Mouse (Mus musculus): Measurements from ENCODE around the gene Fam214b.

DNA sequence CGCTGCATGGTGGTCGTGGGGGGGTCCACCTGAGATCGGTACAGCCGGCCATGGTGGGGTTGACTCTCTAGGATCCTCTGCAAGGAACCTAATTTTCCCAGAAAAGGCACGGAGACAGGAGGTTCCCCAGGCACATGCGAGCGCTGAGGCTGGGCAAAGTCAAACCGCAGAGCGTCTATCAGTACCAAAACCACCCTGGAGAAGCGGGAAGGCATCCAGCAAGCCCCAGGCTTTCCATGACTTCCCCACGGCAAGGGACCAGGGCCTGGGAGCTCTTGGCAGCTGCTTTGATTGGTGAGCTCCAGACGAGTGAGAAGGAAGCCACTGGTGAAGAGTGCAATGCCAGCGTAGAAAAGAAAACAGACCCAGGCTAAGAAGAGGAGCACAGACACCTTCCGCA lies 21.3 kb downstream of the Fam214b start:
- TF ChIP-seq POLR2A (IDR thresholded peaks at IDR 0.05; ENCODE audit: low read depth, low read length), result no peak
- no peak for TF ChIP-seq CTCF (IDR thresholded peaks at IDR 0.05; ENCODE audit: borderline replicate concordance, insufficient read depth, low read length)

Measured in embryonic fibroblast, embryonic 13.5 days (primary cell).